In the genomic region with DNA sequence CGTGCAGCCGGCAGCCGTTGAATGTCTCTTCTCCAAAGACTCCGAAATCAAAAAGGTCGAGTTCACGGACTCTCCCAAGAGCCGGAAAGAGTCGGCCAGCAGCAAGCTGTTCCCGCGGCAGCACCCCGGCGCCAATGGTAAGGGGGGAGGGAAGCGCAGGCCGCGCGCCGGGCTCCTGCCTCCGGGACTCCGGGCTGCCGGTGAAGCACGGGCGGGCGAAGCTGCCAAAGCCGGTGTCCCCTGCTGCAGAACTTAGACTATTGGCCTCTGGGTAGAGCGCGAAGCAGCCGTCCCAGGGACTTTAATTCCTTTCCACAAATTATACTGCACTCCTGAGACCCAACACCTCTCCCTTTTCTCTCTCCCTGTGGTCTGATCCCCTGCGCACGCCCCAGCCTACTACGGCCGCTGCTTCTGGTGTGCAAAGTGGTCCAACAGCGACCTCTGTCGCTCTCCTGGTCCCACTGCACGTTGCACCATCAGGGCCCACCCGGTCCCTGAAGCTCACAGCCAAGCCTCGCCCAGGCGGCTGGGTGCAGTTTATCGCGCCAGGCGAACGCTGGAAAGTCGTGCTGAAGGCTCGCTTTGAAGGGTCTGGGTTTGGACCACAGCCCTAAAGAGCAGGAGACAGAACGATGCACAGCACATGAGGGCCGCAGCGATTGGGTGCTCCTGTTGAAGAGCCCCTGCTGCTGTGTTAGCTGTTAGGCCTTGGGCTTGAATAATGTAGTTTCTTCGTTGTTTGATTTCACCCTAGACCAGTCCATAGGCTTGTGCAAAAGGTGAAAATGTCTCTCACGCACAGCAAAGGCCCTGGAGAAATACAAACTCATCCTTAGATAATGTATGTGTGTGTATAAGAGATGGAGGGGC, we compare ENCODE assay signal across 8 mouse cellular contexts. TPM values are rescaled to one million over a fixed set of nuclear protein-coding genes. Genes with fewer than 3 reads are reported as not detected.
DNase-seq lines count a peak whose midpoint lies in the region; ATAC-seq and TF ChIP-seq lines count a peak whose summit lies in the region.

No protein-coding gene starts in this region.

- H3K4me2 ChIP-seq in heart, embryonic 15.5 days, result peak overlapping the region; percentile 84
- H3K4me2 ChIP-seq in lung, postnatal 0 days (replicated peaks; ENCODE audit: low read depth, low read length), result peak overlapping the region; percentile 50

- no peaks in the 10 kb centered on the region for H3K36me3 ChIP-seq in thymus, adult 2 months (ENCODE audit: control insufficient read depth, insufficient read depth, low read length)
- no peaks in the 10 kb centered on the region for H3K36me3 ChIP-seq in heart, embryonic 15.5 days
- no peaks in the 10 kb centered on the region for H3K36me3 ChIP-seq in lung, postnatal 0 days (ENCODE audit: insufficient read depth, low read length)

- no peak for TF ChIP-seq EP300 in lung, postnatal 0 days (IDR thresholded peaks at IDR 0.05)

- H3K27me3 ChIP-seq in thymus, adult 2 months (ENCODE audit: control insufficient read depth, insufficient read depth, low read length), result peaks cover 48% of the 10 kb centered on the region
- peaks cover 95% of the 10 kb centered on the region for H3K27me3 ChIP-seq in heart, embryonic 15.5 days
- H3K27me3 ChIP-seq in lung, postnatal 0 days (replicated peaks; ENCODE audit: insufficient read depth, low read length), result peaks cover 86% of the 10 kb centered on the region

- peak; percentile 90 for ATAC-seq in heart, embryonic 15.5 days (replicated peaks; ENCODE audit: insufficient number of reproducible peaks, insufficient read depth, low FRiP score, low read depth)
- ATAC-seq in lung, postnatal 0 days, result peak; percentile 93

- H3K9ac ChIP-seq in heart, embryonic 15.5 days, result peak overlapping the region; percentile 11; the same call in 1 of the 2 replicates
- no peak overlapping the region for H3K9ac ChIP-seq in lung, postnatal 0 days (replicated peaks; ENCODE audit: low read depth)

- no peak for TF ChIP-seq POLR2A in thymus, adult 2 months (IDR thresholded peaks at IDR 0.05; ENCODE audit: control insufficient read depth, extremely low read depth, insufficient read depth, low read length, poor library complexity)
- no peak for TF ChIP-seq POLR2A in embryonic fibroblast, embryonic 13.5 days (IDR thresholded peaks at IDR 0.05; ENCODE audit: low read depth, low read length)

- H3K9me3 ChIP-seq in heart, embryonic 15.5 days (replicated peaks), result no peaks in the 10 kb centered on the region
- H3K9me3 ChIP-seq in lung, postnatal 0 days (ENCODE audit: low read length), result no peaks in the 10 kb centered on the region

- no peak overlapping the region for H3K27ac ChIP-seq in thymus, adult 2 months (ENCODE audit: control insufficient read depth, insufficient read depth, low read length)
- no peak overlapping the region for H3K27ac ChIP-seq in embryonic fibroblast, embryonic 13.5 days (ENCODE audit: insufficient read depth, low read length)
- H3K27ac ChIP-seq in heart, embryonic 15.5 days, result no peak overlapping the region
- H3K27ac ChIP-seq in lung, postnatal 0 days (ENCODE audit: low read length), result no peak overlapping the region

- WGBS in thymus, adult 2 months, result 3% methylated on average over 48 of the region's 48 CpGs
- 2% methylated on average over 48 of the region's 48 CpGs for WGBS in heart, embryonic 15.5 days
- WGBS in large intestine, adult 2 months, result 2% methylated on average over 48 of the region's 48 CpGs
- WGBS in lung, postnatal 0 days, result 2% methylated on average over 46 of the region's 48 CpGs

- H3K4me3 ChIP-seq in thymus, adult 2 months (ENCODE audit: control insufficient read depth, insufficient read depth, low read length), result no peak overlapping the region
- peak overlapping the region; percentile 23 for H3K4me3 ChIP-seq in embryonic fibroblast, embryonic 13.5 days (ENCODE audit: insufficient read depth, low read length)
- peak overlapping the region; percentile 49 for H3K4me3 ChIP-seq in heart, embryonic 15.5 days
- H3K4me3 ChIP-seq in lung, postnatal 0 days (ENCODE audit: low read depth, low read length), result peak overlapping the region; percentile 23

- peak; percentile 22 for DNase-seq in thymus, adult 2 months
- no peak for DNase-seq in thymus, adult 18-20 months
- DNase-seq in large intestine, adult 2 months (ENCODE audit: low read depth, low spot score), result peak; percentile 57
- DNase-seq in lung, postnatal 0 days (ENCODE audit: low spot score), result peak; percentile 86
- DNase-seq in retina, postnatal 7 days (ENCODE audit: low read depth, low spot score), result peak; percentile 82
- no peak for DNase-seq in spleen, adult 12 weeks (ENCODE audit: low spot score)

- TF ChIP-seq CTCF in thymus, adult 2 months (IDR thresholded peaks at IDR 0.05; ENCODE audit: borderline replicate concordance, control insufficient read depth, extremely low read depth, insufficient read depth, low read length, poor library complexity), result peak; percentile 61; the same call in 1 of the 2 replicates
- peak; percentile 97 for TF ChIP-seq CTCF in embryonic fibroblast, embryonic 13.5 days (IDR thresholded peaks at IDR 0.05; ENCODE audit: borderline replicate concordance, insufficient read depth, low read length)
- TF ChIP-seq CTCF in lung, postnatal 0 days (IDR thresholded peaks at IDR 0.05), result peak; percentile 97

- H3K4me1 ChIP-seq in thymus, adult 2 months (replicated peaks; ENCODE audit: control insufficient read depth, insufficient read depth, low read length), result no peaks in the 10 kb centered on the region
- H3K4me1 ChIP-seq in embryonic fibroblast, embryonic 13.5 days (ENCODE audit: control insufficient read depth, insufficient read depth, low read length), result no peaks in the 10 kb centered on the region
- peaks cover 25% of the 10 kb centered on the region for H3K4me1 ChIP-seq in heart, embryonic 15.5 days (replicated peaks)
- H3K4me1 ChIP-seq in lung, postnatal 0 days (ENCODE audit: insufficient read depth, low read depth, low read length), result no peaks in the 10 kb centered on the region

RNA-seq across cellular contexts. Expression of gene Pitx2, which starts 5.0 kb away (rescaled TPM):
- polyA plus RNA-seq in thymus, adult 2 months (2012; rRNA removed), result 0.19 and 0.26 TPM in 2 replicates
- polyA plus RNA-seq in embryonic fibroblast, embryonic 13.5 days (2011; ENCODE audit: insufficient read length, low read depth, missing spikeins), result 3.0 and 3.6 TPM in 2 replicates
- 15.0 and 19.2 TPM in 2 replicates for polyA plus RNA-seq in heart, embryonic 15.5 days (2015; fragmentation: Nextera tagmentation; extraction: Ambion mirVana)
- polyA plus RNA-seq in large intestine, adult 2 months (2012; rRNA removed), result 23.4 and 29.8 TPM in 2 replicates
- 1.5 and 1.8 TPM in 2 replicates for polyA plus RNA-seq in lung, postnatal 0 days (2015; fragmentation: Nextera tagmentation; extraction: Ambion mirVana)

Comparison
In these comparisons a context has a peak if more than half of its experiments do, and no peak if none do; other contexts are left out.
1. DNase-seq: peak in thymus, adult 2 months (single experiment), large intestine, adult 2 months (single experiment), lung, postnatal 0 days (single experiment) and retina, postnatal 7 days (single experiment); none in thymus, adult 18-20 months (0 of 2) and spleen, adult 12 weeks (single experiment).
2. Peak in every context shown above with its lines, with median percentiles within 50 percentile points of each other: CTCF ChIP-seq.